Mouse (Mus musculus) hindbrain, embryonic 16.5 days (tissue): ENCODE results near the gene Rpap2. TPM values are rescaled to one million over a fixed set of nuclear protein-coding genes. Genes with fewer than 3 reads are reported as not detected.

Experiments used
- ATAC-seq: fragments of 200-750 bp; cut with Nextera tagmentation; 2 replicates; pipeline ENCODE4 v1.8.0; 2017; ENCODE audit warnings: moderate TSS enrichment, moderate library complexity
- H3K27ac ChIP-seq: fragments of 300-500 bp; sonication (generic); 2 replicates; pipeline ENCODE4 v1.5.1; 2014; ENCODE audit warnings: low read depth, mild to moderate bottlenecking, control low read depth, low read length, moderate library complexity
- H3K27me3 ChIP-seq: fragments of 300-500 bp; sonication (generic); replicated peaks from 2 replicates; pipeline ENCODE4 v1.6.1; 2014; ENCODE audit warnings: low read length; ENCODE audit not compliant: control insufficient read depth, insufficient read depth
- H3K36me3 ChIP-seq: fragments of 300-500 bp; sonication (generic); 2 replicates; pipeline ENCODE4 v1.6.1; 2014; ENCODE audit warnings: mild to moderate bottlenecking, low read length, moderate library complexity, mixed read lengths; ENCODE audit not compliant: control insufficient read depth, insufficient read depth
- H3K4me1 ChIP-seq: fragments of 300-500 bp; sonication (generic); 2 replicates; pipeline ENCODE4 v1.6.1; 2014; ENCODE audit warnings: low read depth, low read length; ENCODE audit not compliant: control insufficient read depth, insufficient read depth
- H3K4me2 ChIP-seq: fragments of 300-500 bp; sonication (generic); 2 replicates; pipeline ENCODE4 v1.6.1; 2014; ENCODE audit warnings: mild to moderate bottlenecking, low read length, control low read depth, moderate library complexity
- H3K4me3 ChIP-seq: fragments of 300-500 bp; sonication (generic); 2 replicates; pipeline ENCODE4 v1.5.1; 2014; ENCODE audit warnings: mild to moderate bottlenecking, low read length, control low read depth, moderate library complexity
- H3K9ac ChIP-seq: fragments of 300-500 bp; sonication (generic); 2 replicates; pipeline ENCODE4 v1.6.1; 2014; ENCODE audit warnings: low read depth, mild to moderate bottlenecking, control low read depth, low read length, moderate library complexity
- H3K9me3 ChIP-seq: fragments of 300-500 bp; sonication (generic); 2 replicates; pipeline ENCODE4 v1.6.1; 2014; ENCODE audit warnings: mild to moderate bottlenecking, low read length, moderate library complexity; ENCODE audit not compliant: control insufficient read depth
- WGBS: fragments of 180-500 bp; shearing (Covaris S2); extraction: QIAGEN DNeasy Blood & Tissue Kit; methylation state at CpG from one replicate; pipeline ENCODE4 v1.1.7; 2014; 5-methylcytosine and 5-hydroxymethylcytosine counted together
- polyA plus RNA-seq: library from polyadenylated mRNA; unstranded; fragments of >200 nt; fragmentation: Nextera tagmentation; extraction: Ambion mirVana; gene quantifications from 2 replicates; pipeline ENCODE4 v1.2.1, GENCODE M21; 2015

Gene Rpap2
- polyA plus RNA-seq, 1 experiment from 2014 or later = 23.5 TPM

GRCm38 (mm10) chr5:107698888-107699287 lies 101.7 kb downstream of the Rpap2 start:
- Histone ChIP-seq H3K9ac (no peak overlapping the region), H3K27me3 (no peaks in the 10 kb centered on the region), H3K27ac (no peak overlapping the region), H3K4me2 (no peak overlapping the region), H3K4me3 (no peak overlapping the region), H3K9me3 (no peaks in the 10 kb centered on the region), H3K36me3 (no peaks in the 10 kb centered on the region), H3K4me1 (no peaks in the 10 kb centered on the region)
- WGBS = 83% methylated on average over 8 of the region's 8 CpGs
- ATAC-seq = no peak

GRCm38 (mm10) chr5:107700873-107701272 lies 103.7 kb downstream of the Rpap2 start:
- Histone ChIP-seq H3K36me3 (no peaks in the 10 kb centered on the region), H3K9me3 (no peaks in the 10 kb centered on the region), H3K9ac (no peak overlapping the region), H3K27me3 (no peaks in the 10 kb centered on the region), H3K27ac (no peak overlapping the region), H3K4me3 (no peak overlapping the region), H3K4me2 (no peak overlapping the region), H3K4me1 (no peaks in the 10 kb centered on the region)
- 92% methylated on average over 10 of the region's 10 CpGs for WGBS
- no peak for ATAC-seq

DNA sequence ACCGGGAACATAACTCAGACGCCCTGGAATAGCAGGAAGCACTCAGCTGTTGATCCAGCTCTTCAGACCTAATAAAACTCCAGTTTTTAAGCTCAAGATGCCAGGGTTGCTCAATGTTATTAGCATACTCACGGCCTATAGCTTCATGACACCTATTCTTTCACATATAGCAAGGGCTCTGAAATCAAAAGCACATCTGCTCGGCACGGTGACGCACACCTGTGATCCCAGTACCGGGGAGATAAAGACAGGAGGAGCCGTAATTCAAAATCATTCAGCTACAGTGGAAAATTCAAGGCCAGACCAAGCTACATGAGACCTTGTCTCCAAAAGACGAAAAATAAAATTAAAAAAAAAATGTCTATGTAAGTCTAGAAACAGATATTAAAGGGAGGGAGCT lies 104.5 kb downstream of the Rpap2 start:
- H3K36me3 ChIP-seq = no peaks in the 10 kb centered on the region
- no peaks in the 10 kb centered on the region for H3K4me1 ChIP-seq
- H3K9ac ChIP-seq = no peak overlapping the region
- H3K9me3 ChIP-seq = no peaks in the 10 kb centered on the region
- 84% methylated on average over 9 of the region's 9 CpGs for WGBS
- no peaks in the 10 kb centered on the region for H3K27me3 ChIP-seq
- no peak overlapping the region for H3K4me3 ChIP-seq
- no peak overlapping the region for H3K27ac ChIP-seq
- ATAC-seq = no peak
- no peak overlapping the region for H3K4me2 ChIP-seq

DNA sequence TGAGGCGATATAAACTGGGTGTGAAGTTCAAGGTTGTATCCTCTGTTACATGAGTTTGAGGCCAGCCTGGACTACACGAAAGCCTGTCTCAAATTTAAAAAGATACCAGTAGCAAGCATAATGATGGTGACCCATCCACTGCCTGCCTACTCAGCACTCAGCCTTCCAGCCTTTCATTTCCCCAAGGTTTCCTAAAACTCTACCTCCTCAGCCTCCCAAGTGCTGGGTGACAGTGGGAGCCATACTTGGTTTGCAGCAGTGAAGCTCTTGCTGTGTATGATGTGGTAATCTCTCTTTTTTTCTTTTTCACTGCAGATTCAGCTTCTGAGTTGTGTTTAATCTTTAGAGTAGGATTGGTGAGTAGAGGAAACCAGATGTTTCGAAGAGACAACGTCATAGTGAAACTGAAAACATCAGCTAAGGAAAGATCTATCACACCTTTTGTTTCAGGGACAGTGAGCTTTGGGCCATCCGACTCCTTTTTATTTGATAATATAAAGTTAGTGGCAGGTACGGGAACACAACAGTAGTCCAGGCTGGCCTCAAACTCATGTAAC lies 106.1 kb downstream of the Rpap2 start:
- Histone ChIP-seq H3K27ac (no peak overlapping the region), H3K9me3 (no peaks in the 10 kb centered on the region), H3K4me3 (no peak overlapping the region), H3K4me2 (no peak overlapping the region), H3K4me1 (no peaks in the 10 kb centered on the region), H3K36me3 (no peaks in the 10 kb centered on the region), H3K9ac (no peak overlapping the region), H3K27me3 (no peaks in the 10 kb centered on the region)
- no peak for ATAC-seq
- WGBS = 91% methylated on average over 6 of the region's 6 CpGs

DNA sequence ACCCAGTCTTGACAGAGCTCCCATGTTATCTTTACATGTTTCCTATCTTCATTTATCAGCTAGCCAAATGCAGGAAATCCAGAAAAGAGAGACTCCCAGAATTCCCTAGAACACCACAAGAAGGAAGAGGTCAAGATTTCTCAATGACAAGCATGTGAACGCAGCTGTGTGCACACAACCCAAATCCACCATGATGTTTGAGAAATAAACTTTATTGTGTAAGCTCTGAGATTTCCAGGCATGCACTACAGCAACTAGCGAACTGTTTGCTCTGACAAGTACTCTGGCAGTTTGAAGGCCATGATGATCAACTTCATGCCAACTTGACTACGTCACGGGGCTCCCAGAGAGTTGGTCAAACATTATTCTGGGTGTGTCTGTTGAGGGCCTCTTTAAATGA lies 108.6 kb downstream of the Rpap2 start:
- H3K36me3 ChIP-seq = no peaks in the 10 kb centered on the region
- H3K4me1 ChIP-seq = no peaks in the 10 kb centered on the region
- WGBS = 94% methylated on average over 4 of the region's 4 CpGs
- no peaks in the 10 kb centered on the region for H3K9me3 ChIP-seq
- no peak overlapping the region for H3K9ac ChIP-seq
- ATAC-seq = no peak
- no peak overlapping the region for H3K4me3 ChIP-seq
- H3K27me3 ChIP-seq = no peaks in the 10 kb centered on the region
- no peak overlapping the region for H3K4me2 ChIP-seq
- no peak overlapping the region for H3K27ac ChIP-seq

- 94% methylated on average over 1 of the region's 1 CpGs for WGBS
- H3K4me1 ChIP-seq = no peaks in the 10 kb centered on the region
- no peak overlapping the region for H3K9ac ChIP-seq
- H3K9me3 ChIP-seq = no peaks in the 10 kb centered on the region
- H3K4me2 ChIP-seq = no peak overlapping the region
- ATAC-seq = no peak
- no peak overlapping the region for H3K27ac ChIP-seq
- H3K36me3 ChIP-seq = no peaks in the 10 kb centered on the region
- no peak overlapping the region for H3K4me3 ChIP-seq
- no peaks in the 10 kb centered on the region for H3K27me3 ChIP-seq
Observed at GRCm38 (mm10) chr5:107706262-107706661, 109.1 kb downstream of the Rpap2 start.

GRCm38 (mm10) chr5:107708124-107708797 lies 111.1 kb downstream of the Rpap2 start:
- 90% methylated on average over 8 of the region's 8 CpGs for WGBS
- Histone ChIP-seq H3K27ac (no peak overlapping the region), H3K27me3 (no peaks in the 10 kb centered on the region), H3K4me3 (no peak overlapping the region), H3K36me3 (no peaks in the 10 kb centered on the region), H3K9me3 (no peaks in the 10 kb centered on the region), H3K4me2 (no peak overlapping the region), H3K9ac (no peak overlapping the region), H3K4me1 (no peaks in the 10 kb centered on the region)
- no peak for ATAC-seq

Other genes with a start within 250 kb of the Rpap2 start
- 3.0 and 3.1 TPM in 2 replicates for gene Ephx4, start 194.6 kb upstream of the Rpap2 start, polyA plus RNA-seq
- gene Lpcat2b, start 165.8 kb upstream of the Rpap2 start, polyA plus RNA-seq = not detected in 2 replicates
- 19.9 and 24.6 TPM in 2 replicates for gene Btbd8, start 159.4 kb upstream of the Rpap2 start, polyA plus RNA-seq
- 0.28 and 0.55 TPM in 2 replicates for gene Gm42669, start 89.8 kb upstream of the Rpap2 start, polyA plus RNA-seq
- 0.19 and 0.29 TPM in 2 replicates for gene 1700028K03Rik, start 62.7 kb upstream of the Rpap2 start, polyA plus RNA-seq
- 31.0 and 32.8 TPM in 2 replicates for gene Glmn, start 515 bp downstream of the Rpap2 start, polyA plus RNA-seq
- gene Gfi1, start 128.7 kb downstream of the Rpap2 start, polyA plus RNA-seq = 0.09 TPM in 1 of 2 replicates, not detected in the other
- gene Ube2d2b, start 232.7 kb downstream of the Rpap2 start, polyA plus RNA-seq = 0.09 and 0.11 TPM in 2 replicates